Mouse (Mus musculus) megakaryocyte-erythroid progenitor cell, adult 5-6 weeks (primary cell): ENCODE data around the gene Zfp568. TPM values are rescaled to one million over a fixed set of nuclear protein-coding genes. Genes with fewer than 3 reads are reported as not detected.

ENCODE experiments used
- ATAC-seq: replicated peaks from 2 replicates; pipeline ENCODE4 v1.8.0; 2016; ENCODE audit warnings: mild to moderate bottlenecking, inconsistent platforms; ENCODE audit not compliant: severe bottlenecking, poor library complexity, low FRiP score, low TSS enrichment
- total RNA-seq, 2 experiments: library from RNA; stranded (forward) in 1 of 2; stranded (reverse) in 1 of 2; fragments of 200-1000, 215-1000 nt in 1 of 2; fragments of >200 nt in 1 of 2; fragmentation: Nextera tagmentation in 1 of 2; gene quantifications; 2 replicates each; pipeline ENCODE4 v1.2.3; 2014 to 2017

Zfp568 gene
- total RNA-seq, 2 experiments from 2014 or later = 9.0 to 25.7 TPM

- ATAC-seq = no peak
Observed at GRCm38 (mm10) chr7:30034331-30034730, 50.6 kb downstream of the Zfp568 start.

GRCm38 (mm10) chr7:30044354-30044753 lies 60.6 kb downstream of the Zfp568 start:
- no peak for ATAC-seq

- ATAC-seq = no peak
Observed at GRCm38 (mm10) chr7:30048126-30048525, 64.4 kb downstream of the Zfp568 start.

GRCm38 (mm10) chr7:30050882-30051548 lies 67.3 kb downstream of the Zfp568 start, which contains the start of gene Zfp14:
TSS of gene Zfp14 (minus strand) at chr7:30051380.
- peak; percentile 99 for ATAC-seq

GRCm38 (mm10) chr7:30053591-30053990 lies 69.8 kb downstream of the Zfp568 start:
- no peak for ATAC-seq

GRCm38 (mm10) chr7:30060341-30060740 lies 76.6 kb downstream of the Zfp568 start:
- no peak for ATAC-seq

- 0 out of 2 replicates have a peak, but pooled peaks have one; percentile 61 for ATAC-seq
Observed at GRCm38 (mm10) chr7:30062478-30062877, 78.7 kb downstream of the Zfp568 start.

GRCm38 (mm10) chr7:30064622-30065021 lies 80.9 kb downstream of the Zfp568 start:
- no peak for ATAC-seq

- ATAC-seq = peak; percentile 96
Observed at GRCm38 (mm10) chr7:30072146-30073028, 88.6 kb downstream of the Zfp568 start, which contains the start of gene Zfp82. TSS of gene Zfp82 (minus strand) at chr7:30072900.

Other genes with a start within 250 kb of the Zfp568 start
- 14.6 and 16.4 TPM in 2 replicates for gene Zfp84, start 215.4 kb upstream of the Zfp568 start, total RNA-seq (2014; fragmentation: Nextera tagmentation)
- 17.8 and 19.6 TPM in 2 replicates for gene Zfp84, start 215.4 kb upstream of the Zfp568 start, total RNA-seq (2017)
- 1.4 TPM in 1 of 2 replicates, not detected in the other for gene Zfp30, start 200.0 kb upstream of the Zfp568 start, total RNA-seq (2014; fragmentation: Nextera tagmentation)
- gene Zfp30, start 200.0 kb upstream of the Zfp568 start, total RNA-seq (2017) = 0.50 and 0.56 TPM in 2 replicates
- 4.0 and 7.6 TPM in 2 replicates for gene Zfp790, start 167.8 kb upstream of the Zfp568 start, total RNA-seq (2014; fragmentation: Nextera tagmentation)
- gene Zfp790, start 167.8 kb upstream of the Zfp568 start, total RNA-seq (2017) = 10.4 and 12.2 TPM in 2 replicates
- gene Zfp940, start 130.3 kb upstream of the Zfp568 start, total RNA-seq (2014; fragmentation: Nextera tagmentation) = 4.6 TPM in 2 replicates
- gene Zfp940, start 130.3 kb upstream of the Zfp568 start, total RNA-seq (2017) = 8.2 and 10.7 TPM in 2 replicates
- gene Zfp420, start 124.0 kb upstream of the Zfp568 start, total RNA-seq (2014; fragmentation: Nextera tagmentation) = 3.2 and 5.3 TPM in 2 replicates
- gene Zfp420, start 124.0 kb upstream of the Zfp568 start, total RNA-seq (2017) = 2.6 and 3.5 TPM in 2 replicates
- 7.2 and 8.0 TPM in 2 replicates for gene Zfp27, start 77.4 kb upstream of the Zfp568 start, total RNA-seq (2014; fragmentation: Nextera tagmentation)
- 8.3 and 11.1 TPM in 2 replicates for gene Zfp27, start 77.4 kb upstream of the Zfp568 start, total RNA-seq (2017)
- gene Zfp383, start 75.7 kb upstream of the Zfp568 start, total RNA-seq (2014; fragmentation: Nextera tagmentation) = 0.12 and 0.74 TPM in 2 replicates
- 1.5 and 2.4 TPM in 2 replicates for gene Zfp383, start 75.7 kb upstream of the Zfp568 start, total RNA-seq (2017)
- 9.1 and 10.6 TPM in 2 replicates for gene Zfp74, start 29.9 kb upstream of the Zfp568 start, total RNA-seq (2014; fragmentation: Nextera tagmentation)
- gene Zfp74, start 29.9 kb upstream of the Zfp568 start, total RNA-seq (2017) = 8.4 and 9.2 TPM in 2 replicates
- 0.74 and 1.3 TPM in 2 replicates for gene Zfp14, start 67.4 kb downstream of the Zfp568 start, total RNA-seq (2014; fragmentation: Nextera tagmentation)
- gene Zfp14, start 67.4 kb downstream of the Zfp568 start, total RNA-seq (2017) = 1.1 and 5.8 TPM in 2 replicates
- gene Zfp82, start 88.9 kb downstream of the Zfp568 start, total RNA-seq (2014; fragmentation: Nextera tagmentation) = 4.6 and 6.8 TPM in 2 replicates
- gene Zfp82, start 88.9 kb downstream of the Zfp568 start, total RNA-seq (2017) = 4.5 and 7.5 TPM in 2 replicates
- 0.79 TPM in 1 of 2 replicates, not detected in the other for gene Gm26920, start 106.5 kb downstream of the Zfp568 start, total RNA-seq (2014; fragmentation: Nextera tagmentation)
- not detected in 2 replicates for gene Gm26920, start 106.5 kb downstream of the Zfp568 start, total RNA-seq (2017)
- gene Zfp566, start 106.6 kb downstream of the Zfp568 start, total RNA-seq (2014; fragmentation: Nextera tagmentation) = 7.1 and 16.8 TPM in 2 replicates
- gene Zfp566, start 106.6 kb downstream of the Zfp568 start, total RNA-seq (2017) = 5.0 TPM in 2 replicates
- gene Zfp260, start 110.8 kb downstream of the Zfp568 start, total RNA-seq (2014; fragmentation: Nextera tagmentation) = 10.5 and 20.6 TPM in 2 replicates
- gene Zfp260, start 110.8 kb downstream of the Zfp568 start, total RNA-seq (2017) = 14.0 and 20.1 TPM in 2 replicates
- 2.5 and 2.8 TPM in 2 replicates for gene Zfp382, start 138.0 kb downstream of the Zfp568 start, total RNA-seq (2014; fragmentation: Nextera tagmentation)
- gene Zfp382, start 138.0 kb downstream of the Zfp568 start, total RNA-seq (2017) = 1.6 and 2.4 TPM in 2 replicates
- 35.9 and 48.9 TPM in 2 replicates for gene Zfp146, start 185.8 kb downstream of the Zfp568 start, total RNA-seq (2014; fragmentation: Nextera tagmentation)
- 103 and 108 TPM in 2 replicates for gene Zfp146, start 185.8 kb downstream of the Zfp568 start, total RNA-seq (2017)
- 6.0 TPM in 1 of 2 replicates, not detected in the other for gene Cox7a1, start 200.2 kb downstream of the Zfp568 start, total RNA-seq (2014; fragmentation: Nextera tagmentation)
- gene Cox7a1, start 200.2 kb downstream of the Zfp568 start, total RNA-seq (2017) = not detected in 2 replicates
- 148 and 186 TPM in 2 replicates for gene Capns1, start 214.9 kb downstream of the Zfp568 start, total RNA-seq (2014; fragmentation: Nextera tagmentation)
- gene Capns1, start 214.9 kb downstream of the Zfp568 start, total RNA-seq (2017) = 123 and 126 TPM in 2 replicates
- 91.3 and 106 TPM in 2 replicates for gene Polr2i, start 248.0 kb downstream of the Zfp568 start, total RNA-seq (2014; fragmentation: Nextera tagmentation)
- gene Polr2i, start 248.0 kb downstream of the Zfp568 start, total RNA-seq (2017) = 42.0 and 46.5 TPM in 2 replicates
- gene Tbcb, start 248.3 kb downstream of the Zfp568 start, total RNA-seq (2014; fragmentation: Nextera tagmentation) = 86.4 and 117 TPM in 2 replicates
- 26.2 and 49.4 TPM in 2 replicates for gene Tbcb, start 248.3 kb downstream of the Zfp568 start, total RNA-seq (2017)